Mouse (Mus musculus) cerebellum, adult 2 months (tissue): ENCODE measurements around the gene Oaz2.

Experiments
- CTCF ChIP-seq: fragments of 200-500 bp; IDR thresholded peaks from 2 replicates; pipeline ENCODE4 v1.5.1; 2011; ENCODE audit warnings: low read depth, mild to moderate bottlenecking, control low read depth, low read length, moderate library complexity, borderline replicate concordance; ENCODE audit not compliant: insufficient read depth
- POLR2A ChIP-seq: fragments of 200-500 bp; IDR thresholded peaks from 2 replicates; pipeline ENCODE4 v1.6.1; 2011; ENCODE audit warnings: low read length, control low read depth, borderline replicate concordance; ENCODE audit not compliant: insufficient read depth

- TF ChIP-seq CTCF (no peak), POLR2A (no peak)
Measured at GRCm38 (mm10) chr9:65657218-65657617, 10.6 kb upstream of the Oaz2 start.
